Mouse (Mus musculus): Measurements from ENCODE around the gene Plcd1.

The Plcd1 gene

GRCm38 (mm10) chr9:119053964-119054576, 39.2 kb downstream of the Plcd1 start:
- DNase-seq (ENCODE audit: low read depth), result no peak

DNA sequence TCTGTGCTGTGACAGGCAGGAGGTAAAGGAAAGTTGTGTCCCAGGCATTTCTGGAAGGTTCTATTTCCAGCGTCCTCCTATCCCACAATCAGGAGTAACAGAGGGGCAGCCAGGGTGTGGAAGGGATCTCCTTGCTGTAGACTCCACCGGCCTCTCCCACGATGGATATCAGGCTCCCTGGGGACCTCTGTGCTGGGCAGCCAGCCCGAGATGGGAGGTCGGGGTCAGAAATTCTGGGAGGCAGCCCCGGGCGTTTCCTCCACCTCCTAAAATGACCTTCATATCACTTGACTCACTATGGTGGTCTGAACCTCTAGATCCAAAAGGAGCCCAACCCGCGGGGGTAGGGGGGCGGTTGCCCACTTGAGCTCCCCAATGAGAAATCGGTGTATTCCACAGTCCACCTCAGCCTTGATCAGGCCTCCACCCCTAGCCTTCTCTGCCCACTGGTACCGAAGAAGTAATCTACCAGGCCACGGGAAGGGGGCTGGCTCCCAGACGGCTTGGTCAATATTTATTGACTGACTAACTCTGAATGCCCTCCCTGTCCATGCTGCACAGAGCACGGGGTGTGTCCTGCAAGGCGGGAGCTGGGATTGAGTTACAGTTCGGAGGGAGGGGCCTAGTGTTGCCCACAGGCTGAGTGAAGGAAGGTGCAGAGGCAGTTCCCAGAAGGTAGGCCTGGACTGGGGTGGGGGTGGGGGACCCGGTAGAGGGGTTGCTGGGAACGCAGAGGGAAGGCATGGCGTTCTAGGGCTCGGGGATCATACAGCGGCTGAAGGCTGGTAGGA, 41.0 kb downstream of the Plcd1 start, which contains the start of gene Vill:
Gene Vill, plus strand, starts transcription at position 625 of the 791 bp plus-strand sequence.
- DNase-seq (ENCODE audit: low read depth), result no peak

DNA sequence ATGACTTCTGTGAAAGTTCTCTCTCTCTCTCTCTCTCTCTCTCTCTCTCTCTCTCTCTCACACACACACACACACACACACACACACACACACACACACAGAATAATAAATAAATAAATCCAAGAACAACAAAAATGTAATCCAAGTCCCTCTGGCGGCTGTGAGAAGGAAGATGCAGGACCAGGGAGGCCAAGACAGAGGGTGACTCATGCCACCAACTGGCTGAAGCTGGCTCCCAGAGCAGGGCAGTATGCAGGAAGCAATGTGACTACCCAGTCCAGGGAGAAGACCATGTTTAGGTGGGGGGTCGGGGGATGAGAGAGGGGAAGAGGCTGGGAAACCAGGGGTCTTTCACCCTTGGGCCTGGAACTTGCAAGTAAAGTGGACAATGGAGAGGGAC, 42.1 kb downstream of the Plcd1 start:
- no peak for DNase-seq (ENCODE audit: low read depth)

DNA sequence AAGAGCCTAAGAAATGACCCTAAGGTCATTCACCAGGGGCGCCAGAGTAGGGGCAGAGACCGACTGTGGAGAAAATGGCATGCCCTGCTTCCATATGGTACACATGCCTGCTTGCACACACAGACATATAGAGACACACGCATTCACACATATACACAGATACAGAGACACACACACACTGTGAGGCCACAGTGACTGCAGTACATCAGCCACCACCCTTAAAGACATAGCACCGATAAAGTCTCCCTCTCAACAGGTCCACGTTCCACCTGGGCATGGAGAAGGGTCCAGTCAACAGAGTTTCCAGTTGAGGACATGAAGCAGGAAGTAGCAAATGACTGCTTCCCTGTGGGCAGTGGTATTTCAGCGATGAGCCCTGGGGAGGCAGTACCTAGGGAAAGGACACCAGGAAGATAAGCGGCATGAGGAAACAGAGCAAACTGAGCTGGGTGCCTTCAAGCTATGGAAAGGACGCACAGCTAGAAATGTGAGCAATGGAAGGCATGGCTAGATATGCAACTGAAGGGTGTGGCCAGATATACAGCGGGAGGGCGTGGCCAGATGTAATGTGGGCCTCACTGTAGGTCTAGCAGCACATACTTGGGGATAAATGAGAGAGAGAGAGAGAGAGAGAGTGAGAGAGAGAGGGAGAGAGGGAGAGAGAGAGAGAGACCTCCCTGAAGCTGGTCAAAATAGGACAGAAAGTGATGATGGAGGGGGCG, 45.0 kb downstream of the Plcd1 start:
- peak; percentile 59 for DNase-seq (ENCODE audit: low read depth)

DNA sequence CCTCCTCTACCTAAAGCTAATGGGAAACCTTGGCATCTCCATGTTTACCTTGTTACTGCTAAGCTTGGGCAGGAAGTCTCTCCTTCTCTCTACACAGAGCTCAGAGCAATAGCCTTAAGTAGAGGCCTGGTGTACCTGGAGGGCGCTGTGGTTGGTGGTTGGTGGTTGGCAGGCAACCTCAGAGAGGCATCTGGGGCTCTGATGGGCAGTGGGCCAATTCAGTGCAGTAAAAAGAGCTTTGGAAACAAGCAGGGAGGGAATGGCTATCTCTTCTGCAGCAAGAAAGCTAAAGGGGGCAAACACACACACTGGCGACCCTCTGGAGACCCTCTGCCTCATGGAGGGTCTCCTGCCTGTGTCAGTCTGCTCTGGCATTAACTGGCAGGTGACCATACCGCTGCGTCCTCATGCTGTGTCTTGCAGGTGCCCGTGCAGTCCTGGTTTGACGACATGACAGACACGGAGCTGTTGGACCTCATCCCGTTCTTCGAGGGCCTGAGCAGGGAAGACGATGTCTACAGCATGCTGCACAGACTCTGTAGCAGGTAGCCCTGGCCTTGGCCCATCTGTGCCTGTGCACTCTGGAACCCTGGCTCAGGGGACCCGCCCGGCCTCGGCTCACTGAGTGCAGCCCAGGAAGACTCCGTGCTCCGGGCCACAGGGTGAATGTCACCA, 53.1 kb downstream of the Plcd1 start:
- no peak for DNase-seq (ENCODE audit: low read depth)

DNA sequence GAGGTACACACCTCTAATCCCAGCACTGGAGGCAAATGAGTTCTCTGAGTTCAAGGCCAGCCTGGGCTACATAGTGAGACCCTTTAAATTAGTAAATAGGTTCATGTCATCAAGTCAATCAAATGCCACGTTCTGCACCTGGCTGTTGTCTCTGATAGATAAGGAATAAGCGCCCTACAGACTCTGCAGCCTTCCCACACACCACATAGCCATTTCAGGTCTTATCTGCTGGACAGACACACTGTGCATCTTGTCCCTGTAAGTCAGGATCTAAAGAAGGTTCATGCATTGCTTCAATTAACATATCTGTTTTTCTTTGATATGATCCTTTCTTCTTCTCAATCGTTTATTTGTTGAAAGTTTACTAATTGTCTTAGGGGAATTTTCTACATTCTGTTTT, 54.7 kb downstream of the Plcd1 start:
- DNase-seq (ENCODE audit: low read depth), result peak; percentile 10

DNA sequence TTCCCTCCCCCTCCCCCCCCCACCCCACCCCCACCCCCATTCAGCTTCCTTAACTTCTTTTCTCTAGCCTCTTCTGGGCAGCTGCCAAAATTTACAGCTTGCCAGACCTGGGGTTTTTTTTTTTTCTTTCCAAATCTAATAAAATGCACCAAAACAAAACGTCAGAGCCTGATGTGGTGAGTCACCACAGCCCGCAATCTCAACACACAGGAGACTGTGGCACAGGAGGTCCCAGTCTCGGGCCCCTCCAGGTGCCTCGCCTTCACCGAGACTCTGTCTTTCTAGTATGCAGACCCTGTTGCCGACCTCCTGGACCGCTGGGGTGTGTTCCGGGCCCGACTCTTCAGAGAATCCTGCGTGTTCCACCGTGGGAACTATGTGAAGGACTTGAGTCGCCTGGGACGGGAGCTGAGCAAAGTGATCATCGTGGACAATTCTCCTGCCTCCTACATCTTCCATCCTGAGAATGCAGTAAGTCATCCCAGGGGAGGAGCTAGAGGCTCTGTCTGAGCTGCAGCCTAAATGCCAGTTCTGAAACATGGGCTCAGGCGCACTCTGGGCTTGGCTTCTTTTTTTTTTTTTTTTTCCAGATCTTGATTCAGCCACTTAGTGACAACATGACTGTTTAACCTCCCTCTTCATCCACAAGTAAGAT, 56.1 kb downstream of the Plcd1 start:
- no peak for DNase-seq (ENCODE audit: low read depth)

DNA sequence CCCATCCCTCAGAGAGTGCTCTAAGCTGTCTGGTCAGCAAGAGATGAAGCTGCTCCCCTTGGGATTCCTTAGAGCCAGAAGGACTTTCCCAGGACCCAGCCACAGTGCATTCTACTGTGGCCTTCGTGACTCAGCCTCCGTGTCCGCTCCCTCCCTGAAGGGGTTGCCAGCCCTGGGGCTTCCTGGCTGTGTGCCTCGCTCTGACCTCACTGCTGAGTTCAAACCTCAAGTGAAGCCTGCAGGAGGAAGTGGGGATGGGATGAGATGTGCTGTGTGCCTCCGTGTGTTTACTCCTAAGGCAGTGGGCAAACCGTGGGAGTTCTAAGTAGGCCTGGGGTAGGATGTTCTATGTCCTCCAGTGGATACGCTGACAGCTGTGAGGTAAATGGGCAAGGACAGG, 57.5 kb downstream of the Plcd1 start:
- no peak for DNase-seq (ENCODE audit: low read depth)

DNA sequence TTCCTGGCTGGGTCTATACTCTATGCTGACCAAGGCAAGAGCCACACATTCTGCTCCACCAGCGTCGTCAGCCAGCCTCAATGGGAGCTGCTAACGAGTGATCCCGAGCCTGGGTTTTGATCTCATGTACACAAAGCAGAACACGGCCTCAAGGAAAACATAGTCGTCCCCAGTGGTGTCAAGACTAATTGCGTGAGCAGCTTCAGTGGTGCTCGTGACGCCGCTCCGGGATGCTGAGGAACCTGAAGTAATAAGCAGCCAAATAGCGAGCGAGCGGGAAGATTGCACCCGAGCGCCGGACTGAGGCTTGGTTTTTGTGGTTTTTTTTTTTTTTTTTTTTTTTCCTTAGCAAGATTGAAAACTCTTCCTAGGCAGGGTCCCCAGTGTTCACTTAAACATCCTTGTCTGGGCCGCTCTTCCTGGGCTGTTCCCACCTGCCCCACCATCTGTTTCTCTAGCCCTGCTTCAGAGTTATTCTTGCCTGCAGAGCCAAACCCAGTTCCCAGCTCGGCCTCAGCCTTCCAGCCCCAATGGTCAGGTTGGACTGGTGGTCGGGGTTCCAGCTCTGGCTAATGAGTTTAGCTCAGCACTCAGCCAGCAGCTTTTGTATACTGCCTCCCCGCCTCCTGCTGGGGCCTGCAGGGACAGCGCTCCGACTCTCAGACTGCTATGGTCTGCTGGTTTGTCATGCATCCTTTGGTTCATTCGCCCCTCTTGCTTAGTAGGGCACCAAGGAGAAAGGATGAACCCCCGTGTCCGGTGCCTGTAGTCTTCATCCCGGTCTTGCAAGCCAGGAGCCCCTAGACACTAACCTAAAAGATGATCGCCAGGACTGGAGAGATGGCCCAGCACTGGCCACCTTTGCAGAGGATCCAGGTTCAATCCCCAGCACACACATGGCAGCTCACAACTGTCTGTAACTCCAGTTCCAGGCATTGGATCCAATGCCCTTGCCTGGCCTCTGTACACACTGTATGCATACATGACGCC, 58.3 kb downstream of the Plcd1 start:
- DNase-seq (ENCODE audit: low read depth), result no peak

GRCm38 (mm10) chr9:119034069-119034468, 59.2 kb downstream of the Plcd1 start:
- DNase-seq (ENCODE audit: low read depth), result no peak

DNA sequence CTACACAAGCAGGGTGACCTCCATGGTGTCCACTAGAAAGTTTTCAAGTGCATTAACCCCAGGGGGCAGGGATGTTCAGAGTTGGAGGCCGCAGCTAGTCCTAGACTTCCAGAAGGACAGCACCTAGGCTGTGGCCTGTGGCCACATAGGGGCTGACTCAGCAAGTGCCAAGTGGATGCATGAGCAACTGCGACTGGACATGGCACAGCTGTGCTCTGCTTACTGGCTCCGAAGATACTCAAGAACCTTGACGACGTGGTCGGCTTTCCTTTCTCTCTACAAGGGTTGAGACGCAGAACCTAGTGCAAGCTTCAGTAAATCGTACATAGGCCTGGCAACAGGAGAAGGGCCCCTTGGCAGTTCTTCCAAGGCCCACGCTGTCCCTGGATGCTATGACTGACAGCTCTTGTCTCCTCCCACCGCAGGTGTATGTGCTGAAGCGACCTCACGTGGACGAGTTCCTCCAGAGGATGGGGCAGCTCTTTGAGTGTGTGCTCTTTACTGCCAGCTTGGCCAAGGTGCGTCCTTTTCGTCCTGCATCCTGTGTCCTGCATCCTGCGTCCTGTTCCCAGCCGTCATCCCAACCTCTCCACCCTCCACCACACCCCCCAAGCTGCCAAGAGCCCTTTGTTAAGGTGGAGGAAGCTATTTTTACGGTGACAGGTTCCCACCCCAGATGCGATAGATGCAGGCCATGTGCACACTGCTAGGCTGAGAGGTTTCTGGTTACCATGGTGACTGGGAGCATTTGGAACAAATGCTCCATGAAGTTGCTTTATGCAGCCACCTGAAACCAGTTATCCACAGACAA, 60.0 kb downstream of the Plcd1 start:
- DNase-seq (ENCODE audit: low read depth), result no peak

- DNase-seq (ENCODE audit: low read depth), result no peak
These were observed 60.8 kb downstream of the Plcd1 start for GRCm38 (mm10) chr9:119032538-119032937.

DNA sequence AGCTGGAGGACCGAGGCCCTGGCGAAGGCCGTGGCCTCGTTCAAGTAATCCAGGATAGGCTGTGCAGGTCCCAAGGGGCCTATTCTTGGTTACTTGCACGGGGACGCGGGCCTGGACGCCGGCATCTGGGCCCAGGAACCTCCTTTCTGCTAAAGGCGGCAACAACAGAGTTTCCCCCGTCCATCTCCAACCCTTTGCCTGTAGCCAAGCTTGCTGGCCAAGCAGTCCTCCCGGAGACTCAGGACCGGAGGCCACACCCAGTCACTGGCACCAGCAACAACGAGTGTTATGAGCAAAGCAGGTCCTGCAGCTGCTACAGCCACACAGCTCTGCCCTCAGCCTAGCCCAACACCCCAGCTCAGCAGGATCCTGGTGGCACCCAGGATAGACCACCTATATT, 61.5 kb downstream of the Plcd1 start:
- DNase-seq (ENCODE audit: low read depth), result no peak

DNA sequence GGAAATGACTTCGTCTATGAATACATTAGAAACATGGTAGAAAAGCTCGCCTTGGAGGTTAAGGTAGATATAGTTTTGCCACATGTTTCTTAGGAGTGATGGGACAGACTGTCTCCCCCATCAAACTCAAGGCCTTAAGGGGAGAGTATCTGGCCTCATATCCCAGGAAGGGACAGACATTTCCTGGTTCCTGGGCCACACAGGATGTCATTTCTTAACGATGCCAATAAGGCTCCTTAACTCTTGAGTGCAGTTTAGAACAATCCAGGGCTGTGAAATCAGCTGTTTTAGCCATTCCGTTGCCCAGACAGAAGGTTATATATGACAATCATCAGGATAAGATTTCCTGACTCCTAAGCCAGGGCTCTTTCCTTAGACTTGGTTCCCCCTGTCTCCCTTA, 62.3 kb downstream of the Plcd1 start:
- no peak for DNase-seq (ENCODE audit: low read depth)

- DNase-seq (ENCODE audit: low read depth), result no peak
These were observed 63.7 kb downstream of the Plcd1 start for GRCm38 (mm10) chr9:119029568-119029967.

DNA sequence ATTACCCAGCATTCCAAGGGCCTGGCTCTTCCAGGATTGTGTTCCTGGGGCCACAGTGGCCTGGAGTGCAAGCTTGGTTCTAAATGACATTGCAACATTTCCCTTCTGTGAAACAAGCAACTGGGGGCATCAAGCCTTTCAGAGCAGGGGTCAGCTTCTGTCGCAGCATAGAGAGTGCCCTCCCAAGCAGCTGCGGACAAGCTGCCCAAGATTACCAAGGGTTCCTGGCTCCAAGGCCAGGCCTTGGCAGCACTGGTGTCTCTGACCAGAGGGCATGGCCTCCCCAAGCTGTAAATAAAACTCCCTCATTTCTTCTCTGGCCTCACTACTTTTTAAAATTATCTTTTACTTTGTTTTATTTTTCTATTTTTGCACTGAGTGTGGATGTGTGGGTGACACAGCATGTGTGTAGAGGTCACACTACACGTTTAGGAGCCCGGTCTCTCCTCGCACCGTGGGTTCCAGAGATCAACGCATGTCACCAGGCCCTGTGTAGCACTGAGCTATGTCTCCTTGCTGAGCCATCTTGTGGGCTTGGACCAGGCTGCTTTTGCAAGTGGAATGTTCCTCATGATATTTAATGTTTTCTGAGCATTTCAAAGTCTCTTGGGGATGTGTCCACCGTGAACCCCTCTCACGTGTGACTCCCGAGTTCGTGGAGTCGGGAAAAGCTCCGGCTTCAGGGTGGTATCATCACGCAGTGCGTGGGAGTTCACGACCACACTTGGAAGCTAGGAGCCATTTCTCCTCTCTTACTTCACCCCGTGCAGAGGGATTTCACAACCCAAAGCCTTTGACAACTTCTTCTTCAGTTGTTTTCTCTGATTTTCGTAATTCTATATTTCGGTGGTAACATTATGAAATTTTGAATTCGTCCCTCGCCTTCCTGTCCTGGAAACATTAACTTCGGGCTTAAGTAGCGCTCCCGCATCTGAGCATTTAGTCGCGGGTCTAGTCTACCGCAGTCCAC, 64.8 kb downstream of the Plcd1 start:
- no peak for DNase-seq (ENCODE audit: low read depth)

DNA sequence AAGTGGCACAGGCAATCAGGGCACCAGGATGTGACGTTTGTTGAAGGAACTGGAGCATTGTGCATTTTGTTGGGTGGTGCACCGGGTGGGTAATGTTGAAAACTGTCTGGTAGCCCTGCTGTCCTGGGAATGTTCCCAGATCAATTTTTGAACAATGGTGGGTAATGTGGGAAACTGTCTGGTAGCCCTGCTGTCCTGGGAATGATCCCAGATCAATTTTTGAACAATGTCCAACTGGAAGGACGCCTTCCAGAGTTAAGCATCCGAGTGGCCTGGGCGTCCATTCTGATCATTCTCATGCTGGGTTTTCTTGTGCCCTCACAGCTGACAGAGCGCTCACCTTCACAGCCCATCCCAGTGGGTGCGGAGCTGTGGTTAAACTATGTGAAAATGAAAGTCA, 66.0 kb downstream of the Plcd1 start:
- no peak for DNase-seq (ENCODE audit: low read depth)

GRCm38 (mm10) chr9:119025832-119026331, 67.4 kb downstream of the Plcd1 start:
- no peak for DNase-seq (ENCODE audit: low read depth)
